Mouse (Mus musculus): ENCODE measurements around the gene Gpr135.

- TF ChIP-seq CTCF (IDR thresholded peaks at IDR 0.05; ENCODE audit: low read depth) (no peak), EP300 (IDR thresholded peaks at IDR 0.05; ENCODE audit: low read depth) (no peak)
Observed at GRCm38 (mm10) chr12:72078248-72078647, 7.3 kb upstream of the Gpr135 start.
